Mouse (Mus musculus) T-helper 2 cell (primary cell): ENCODE measurements around the gene Enpp3.
"Not testable (repeated sequence)": the region's sequence is repeated elsewhere in the genome, so short reads cannot be mapped to it uniquely, and the experiment has no call there.

Experiments
- in situ Hi-C: fragments of 300-600 bp; cut with MboI, MseI; formaldehyde crosslinking; loops from one replicate; pipeline ENCODE4 v1.15.1; 2025; ENCODE audit warnings: high pct_unique_total_duplicates

Enpp3 gene

DNA sequence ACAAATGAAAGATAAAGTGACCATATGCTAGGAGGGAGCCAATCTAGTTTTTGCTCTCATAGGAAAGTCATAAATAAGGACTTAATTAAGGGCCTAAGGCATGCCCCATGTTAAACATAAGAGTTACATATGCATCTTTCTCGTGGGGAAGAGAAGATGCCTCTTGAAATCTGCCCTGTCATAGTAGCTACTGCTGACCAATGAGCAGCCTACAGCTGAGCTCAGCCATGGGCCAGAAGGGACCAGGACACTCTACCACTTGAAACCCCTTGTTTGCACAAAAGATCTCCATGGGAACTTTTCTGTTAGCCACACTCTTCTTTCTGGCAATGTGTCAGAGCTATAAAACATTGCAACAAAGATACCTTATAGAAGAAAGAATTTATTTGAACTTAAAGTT, 19.4 kb downstream of the Enpp3 start:
- in situ Hi-C loops: no loop called here

DNA sequence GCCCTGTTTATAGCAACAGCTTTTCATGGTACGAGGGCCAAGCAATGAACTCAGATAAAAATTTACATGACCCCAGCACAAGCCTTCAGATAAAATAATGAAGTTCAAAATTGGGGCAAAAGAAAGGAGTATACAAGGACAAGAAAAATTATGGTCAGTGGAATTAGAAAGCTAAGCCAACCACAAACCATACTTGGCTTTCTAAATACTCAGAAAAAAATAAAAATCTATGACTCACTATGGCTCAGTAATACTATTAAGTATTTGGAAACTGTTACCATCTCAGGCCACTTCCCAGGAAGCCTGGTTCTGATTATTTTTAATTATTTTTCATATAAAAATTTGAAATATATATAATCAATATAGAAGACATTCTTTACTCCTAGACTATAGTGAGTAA, 19.8 kb downstream of the Enpp3 start:
- in situ Hi-C loops: no loop called here

DNA sequence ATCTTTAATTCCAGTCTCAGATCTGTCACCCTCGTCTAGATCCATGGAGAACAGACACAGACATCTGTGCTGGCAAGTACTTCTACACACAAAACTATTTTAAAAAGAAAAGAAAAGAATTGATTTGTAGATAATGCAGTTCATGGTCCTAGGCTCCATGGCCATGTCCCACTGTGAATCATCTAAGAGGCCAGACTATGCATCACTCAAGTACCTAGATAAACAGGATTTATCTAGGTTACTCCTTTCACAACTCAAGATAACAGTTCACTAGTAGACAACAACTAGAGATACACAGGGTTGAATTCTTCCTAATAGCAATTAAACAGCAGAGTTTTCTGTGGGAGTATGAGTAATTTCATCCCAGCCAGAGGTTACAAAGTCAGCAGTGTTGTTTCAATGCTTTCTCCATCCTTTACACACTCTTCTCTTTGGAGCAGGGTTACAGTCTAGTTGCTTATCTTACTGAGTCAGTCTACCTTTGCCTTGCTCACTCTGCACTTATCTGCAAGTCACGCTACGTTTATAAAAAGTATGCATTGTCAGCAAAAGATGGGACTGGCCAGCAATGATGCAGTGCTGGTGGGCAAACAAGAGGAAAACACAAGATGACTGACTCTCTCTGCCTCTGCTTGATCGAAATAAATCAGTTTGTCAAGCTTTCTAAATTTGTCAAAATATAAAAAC, 20.5 kb downstream of the Enpp3 start:
- in situ Hi-C loops: no loop called here

DNA sequence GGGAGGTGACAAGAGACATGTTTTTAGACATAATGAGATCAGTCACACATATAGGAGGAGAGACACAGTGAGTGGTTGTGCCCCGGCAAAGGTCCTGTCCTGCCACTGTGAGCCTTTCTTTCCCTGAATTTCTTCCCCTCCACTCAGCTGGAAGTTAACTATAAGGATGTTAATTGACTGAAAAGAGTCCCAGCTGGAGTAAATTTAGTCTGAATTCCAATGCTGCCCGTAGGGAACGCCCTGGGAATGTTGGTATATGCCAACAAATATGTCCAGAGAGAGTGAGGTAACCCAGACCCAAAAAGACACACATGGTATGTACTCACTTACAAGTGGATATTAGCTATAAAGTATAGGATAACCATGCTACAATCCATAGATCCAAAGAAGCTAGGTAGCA, 23.1 kb downstream of the Enpp3 start:
- in situ Hi-C loops: no loop called here

DNA sequence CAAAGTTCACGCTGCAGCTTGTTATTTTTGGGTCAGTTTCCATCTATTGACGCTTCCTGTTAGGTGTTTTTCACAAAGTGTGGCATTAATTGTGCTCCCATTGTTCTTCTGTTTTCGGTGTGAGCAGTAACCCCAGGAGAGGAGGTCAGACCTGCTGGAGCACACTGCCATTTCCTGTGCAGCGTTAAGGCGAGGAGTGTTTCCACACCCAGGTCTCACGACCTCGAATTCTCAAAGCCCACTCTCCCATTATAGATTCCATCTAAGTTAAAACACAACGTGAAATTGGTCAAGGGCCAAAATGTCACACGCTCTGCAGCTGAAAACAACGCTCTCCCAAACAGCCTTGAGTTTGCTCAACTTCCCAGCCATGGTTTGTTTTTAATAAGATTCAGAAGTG, 32.0 kb downstream of the Enpp3 start:
- in situ Hi-C loops: no loop called here

DNA sequence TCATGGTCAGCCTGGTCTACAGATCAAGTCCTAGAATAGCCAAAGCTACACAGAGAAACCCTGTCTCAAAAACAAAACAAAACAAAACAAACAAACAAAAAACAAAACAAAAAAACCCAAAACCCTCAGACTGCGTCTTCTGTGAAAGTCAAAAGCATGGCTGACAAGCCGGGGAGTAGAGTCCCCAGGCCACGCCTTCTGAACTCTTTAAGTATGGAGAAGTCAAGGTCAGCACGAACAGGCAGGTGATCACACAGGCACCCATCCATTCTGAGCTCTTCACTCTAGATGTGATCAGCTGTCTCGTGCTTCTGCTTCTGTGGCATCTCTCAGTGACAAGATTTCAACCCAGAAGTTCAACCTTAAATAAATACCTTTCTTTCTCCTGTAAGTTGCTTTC, 35.9 kb downstream of the Enpp3 start:
- in situ Hi-C loops: no loop called here

DNA sequence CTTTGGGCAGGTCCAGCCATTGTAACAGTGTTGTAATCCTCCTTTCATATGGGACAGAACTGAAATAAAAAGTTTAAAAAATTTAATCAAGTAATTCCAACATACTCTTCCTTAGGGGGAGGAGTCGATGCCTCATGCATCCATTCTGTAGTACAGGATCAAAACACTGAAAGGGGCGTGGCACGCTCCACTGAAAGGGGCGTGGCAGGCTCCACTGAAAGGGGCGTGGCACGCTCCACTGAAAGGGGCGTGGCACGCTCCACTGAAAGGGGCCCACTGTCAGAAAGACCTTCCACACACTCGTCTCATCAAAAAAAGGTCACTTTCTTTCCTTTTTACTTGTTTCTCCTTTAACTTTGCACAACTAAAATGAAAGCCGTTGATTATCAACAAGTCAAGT, 36.7 kb downstream of the Enpp3 start:
- in situ Hi-C loops: no loop called here

DNA sequence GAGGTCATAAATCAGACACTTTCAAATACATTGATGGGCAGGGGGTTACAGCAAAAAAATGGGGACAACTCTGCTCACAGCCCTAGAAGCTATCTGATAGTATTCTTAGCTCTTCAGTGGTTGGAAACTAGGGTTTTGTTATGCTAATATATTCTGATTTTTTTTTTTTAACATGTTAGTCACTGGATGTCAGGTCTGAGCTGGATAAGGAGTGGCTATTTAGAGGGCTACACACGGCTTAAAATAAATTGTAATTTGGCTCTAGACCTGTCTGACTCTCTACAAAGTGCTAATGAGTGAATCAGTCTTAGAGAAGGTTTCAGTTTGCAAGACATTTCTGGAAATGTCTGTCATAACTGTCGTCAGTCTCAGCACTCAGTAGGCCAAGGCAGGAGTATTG, 37.5 kb downstream of the Enpp3 start:
- in situ Hi-C loops: no loop called here

DNA sequence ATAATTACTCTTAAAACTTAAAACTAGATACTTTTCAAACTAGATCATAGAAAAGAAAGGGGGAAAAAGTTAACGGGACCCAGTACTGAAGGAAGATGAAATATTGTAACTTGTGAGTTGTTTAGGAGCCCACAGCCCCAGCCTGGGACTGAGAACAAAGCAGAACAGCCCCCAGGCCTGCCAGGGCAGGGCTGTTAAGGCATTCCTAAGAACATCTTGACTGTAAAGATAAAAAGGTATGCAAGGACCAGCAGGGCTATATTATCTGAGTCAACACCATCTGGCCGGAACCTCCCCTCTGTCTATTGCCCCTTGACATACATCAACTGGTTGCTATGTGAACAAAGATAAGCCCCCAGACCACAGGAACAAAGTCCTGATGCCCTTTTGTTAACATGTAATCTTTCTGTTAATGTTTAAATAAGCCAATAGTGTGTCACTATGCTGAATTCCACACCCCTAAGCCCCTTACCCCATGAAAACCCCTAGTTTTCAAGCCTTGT, 39.8 kb downstream of the Enpp3 start:
- in situ Hi-C loops: not testable (repeated sequence)

DNA sequence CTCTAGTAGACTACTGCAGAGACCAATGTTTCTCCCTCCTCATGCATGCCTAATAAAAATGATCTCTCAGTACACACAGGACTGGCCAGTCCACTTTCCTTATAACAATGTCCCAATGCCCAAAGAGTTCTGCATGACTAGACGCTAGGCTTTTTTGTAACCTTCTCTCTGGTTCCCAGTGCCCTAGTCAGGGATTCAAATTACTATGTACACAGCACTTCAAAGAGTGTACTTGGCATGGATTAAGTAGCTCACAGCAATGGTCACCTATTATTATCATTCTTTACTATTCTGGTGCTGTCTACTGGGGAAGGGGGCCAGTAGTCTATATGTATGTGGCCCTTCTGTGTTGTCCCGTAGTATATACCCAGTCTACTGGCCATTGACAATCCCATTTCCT, 40.8 kb downstream of the Enpp3 start:
- in situ Hi-C loops: no loop called here

DNA sequence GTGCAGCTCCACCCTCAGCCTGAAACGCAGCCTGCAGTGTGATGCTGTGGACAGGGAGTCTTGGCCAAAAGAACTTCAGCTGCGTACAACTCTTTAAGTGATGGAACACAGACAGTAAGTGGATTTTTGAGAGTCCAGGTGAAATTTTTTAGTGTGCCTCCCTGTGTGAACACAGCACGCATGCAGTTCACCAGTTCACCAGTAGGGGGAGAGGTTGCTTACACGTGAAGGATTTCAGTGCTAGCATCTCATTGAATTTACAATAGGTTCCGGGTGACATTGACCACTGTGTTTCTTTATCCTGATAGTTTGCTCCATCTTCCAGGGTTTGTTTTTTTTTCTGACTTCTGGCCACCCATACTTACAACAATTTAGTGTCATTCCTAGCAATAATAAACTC, 45.4 kb downstream of the Enpp3 start:
- in situ Hi-C loops: no loop called here

DNA sequence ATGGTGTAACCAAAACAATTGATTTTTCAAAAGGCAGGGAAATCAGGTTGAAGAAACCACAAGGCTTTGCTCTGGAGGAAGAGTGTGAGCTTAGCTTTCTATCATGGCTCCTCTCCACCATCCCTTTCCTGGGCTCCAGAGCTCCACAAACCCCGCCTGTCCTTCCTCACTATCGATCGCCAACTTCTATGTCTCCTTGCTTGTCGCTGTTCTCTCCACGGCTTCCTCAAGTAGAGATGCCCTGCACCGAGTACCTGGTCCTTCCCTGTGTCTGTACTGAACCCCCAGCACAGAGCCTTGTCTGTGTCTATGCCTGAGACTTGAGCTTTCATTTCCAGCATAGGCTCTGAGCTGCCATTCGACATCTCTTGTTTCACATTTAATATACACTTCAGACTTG, 49.9 kb downstream of the Enpp3 start:
- in situ Hi-C loops: no loop called here

DNA sequence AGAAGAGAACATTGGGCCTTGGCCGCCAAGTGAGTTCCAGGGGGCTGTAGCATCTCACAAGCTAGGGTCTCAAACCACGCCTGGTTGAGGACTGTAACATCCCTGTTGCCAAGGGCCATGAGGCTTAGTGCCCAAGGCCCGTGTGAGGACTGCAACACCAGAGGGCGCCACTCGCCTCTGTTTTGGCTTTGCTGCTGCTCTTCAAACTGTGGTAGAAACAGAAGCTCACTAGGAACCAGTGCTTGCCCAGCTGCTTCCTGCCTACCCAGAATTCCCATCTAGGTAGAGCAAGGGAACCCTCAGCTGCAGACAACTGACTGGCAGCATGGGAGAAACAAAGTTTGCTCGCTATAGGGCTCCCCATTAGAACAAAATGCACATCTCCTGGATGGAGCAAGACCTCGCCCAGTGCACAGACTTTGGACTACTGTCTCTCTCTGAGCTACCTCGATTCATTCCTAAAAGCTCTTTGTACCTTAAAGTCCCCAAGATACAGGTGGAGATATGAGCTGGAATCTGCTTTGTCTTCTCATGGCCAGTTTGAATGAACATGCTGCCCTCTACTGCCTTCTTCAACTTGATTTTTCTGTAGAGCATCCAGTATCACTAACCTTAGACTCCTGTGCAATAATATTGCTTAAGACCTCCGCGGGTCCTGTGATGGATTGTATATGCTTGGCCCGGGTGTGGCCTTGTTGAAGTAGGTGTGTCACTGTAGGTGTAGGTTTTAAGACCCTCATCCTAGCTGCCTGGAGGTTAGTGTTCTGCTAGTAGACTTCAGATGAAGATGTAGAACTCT, 52.7 kb downstream of the Enpp3 start:
- in situ Hi-C loops: no loop called here

DNA sequence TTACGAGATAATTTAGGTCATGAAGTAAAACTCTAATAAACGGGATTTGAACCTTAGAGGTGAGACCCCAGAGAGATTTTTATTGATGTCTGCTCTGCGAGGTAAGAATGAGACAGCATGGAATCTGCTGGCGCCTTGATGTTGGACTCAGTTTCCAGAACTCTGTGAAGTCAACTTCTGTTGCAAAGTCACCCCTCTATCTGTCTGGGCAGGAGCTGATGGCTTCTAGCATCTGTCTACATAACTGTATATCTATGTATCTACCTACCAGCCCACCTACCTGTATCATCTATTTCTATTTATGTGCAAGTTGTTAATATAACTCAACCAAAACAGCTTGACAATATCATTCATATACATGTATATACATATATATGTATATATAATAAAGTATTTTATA, 57.3 kb downstream of the Enpp3 start:
- in situ Hi-C loops: no loop called here

DNA sequence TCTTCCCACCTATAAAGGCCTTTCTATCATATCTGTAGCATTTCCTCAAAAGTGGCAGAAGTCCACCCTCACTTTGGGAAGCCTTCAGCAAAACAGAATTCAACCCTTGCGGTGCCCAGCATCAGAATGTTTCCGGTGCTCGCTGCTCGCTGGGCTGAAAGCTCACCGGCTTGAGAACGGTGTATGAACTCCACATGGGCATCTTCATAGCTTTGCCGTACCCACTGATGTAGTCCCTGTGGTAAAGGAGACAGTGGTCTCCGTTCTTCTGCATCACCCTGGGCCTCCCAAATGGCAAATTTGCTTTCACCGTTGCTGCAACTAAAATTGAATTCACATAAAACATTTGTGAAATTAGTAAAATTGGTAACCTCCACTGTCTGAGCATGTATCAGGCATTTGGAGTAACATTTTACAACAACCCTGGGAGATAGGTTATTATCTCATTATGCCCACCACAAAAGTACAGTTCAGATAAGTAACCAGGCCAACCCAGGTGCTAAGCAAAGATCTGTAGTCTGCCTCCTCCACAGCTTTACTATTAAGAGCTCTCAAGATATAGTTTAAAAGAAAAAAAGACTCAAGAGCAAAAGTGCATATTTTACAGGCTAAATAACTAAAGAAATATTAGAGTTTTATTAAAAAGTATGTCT, 57.9 kb downstream of the Enpp3 start:
- in situ Hi-C loops: no loop called here

DNA sequence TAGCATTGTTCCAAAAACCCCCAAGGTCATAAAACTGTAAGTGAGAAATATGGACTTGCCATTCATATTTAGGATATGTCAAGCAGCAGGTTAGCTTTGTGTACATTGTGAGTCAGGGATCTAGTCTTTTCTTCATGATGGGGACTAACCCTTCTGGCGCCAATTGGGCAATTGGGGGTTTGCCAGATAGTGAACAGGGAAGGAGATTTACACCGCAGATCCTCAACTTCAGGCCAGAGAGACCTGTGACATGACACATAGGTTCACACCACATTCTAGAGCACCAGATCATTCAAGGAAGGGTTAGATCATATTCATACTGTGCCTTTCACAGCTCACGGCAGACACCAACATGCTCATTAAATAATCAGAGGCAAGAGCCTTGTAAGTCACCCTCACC, 58.7 kb downstream of the Enpp3 start:
- in situ Hi-C loops: no loop called here

DNA sequence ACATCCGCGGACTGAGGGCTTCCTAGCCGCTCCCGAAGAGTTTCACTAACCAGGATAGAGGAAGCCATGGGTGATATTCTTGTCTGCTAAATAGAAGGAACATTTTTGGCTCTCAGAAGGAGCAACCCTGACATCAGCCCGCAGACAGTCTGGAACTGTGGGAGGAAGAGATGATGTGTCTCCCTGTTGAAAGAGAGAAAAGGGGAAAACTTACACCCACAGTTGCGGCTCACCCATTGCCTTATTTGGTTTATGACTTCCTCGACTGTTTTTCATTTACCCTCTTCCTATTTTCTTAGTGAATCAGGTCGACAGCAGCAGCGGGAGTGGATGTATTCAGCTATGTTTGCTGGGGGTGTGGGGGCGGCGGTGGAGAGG, 64.0 kb downstream of the Enpp3 start:
- in situ Hi-C loops: no loop called here

DNA sequence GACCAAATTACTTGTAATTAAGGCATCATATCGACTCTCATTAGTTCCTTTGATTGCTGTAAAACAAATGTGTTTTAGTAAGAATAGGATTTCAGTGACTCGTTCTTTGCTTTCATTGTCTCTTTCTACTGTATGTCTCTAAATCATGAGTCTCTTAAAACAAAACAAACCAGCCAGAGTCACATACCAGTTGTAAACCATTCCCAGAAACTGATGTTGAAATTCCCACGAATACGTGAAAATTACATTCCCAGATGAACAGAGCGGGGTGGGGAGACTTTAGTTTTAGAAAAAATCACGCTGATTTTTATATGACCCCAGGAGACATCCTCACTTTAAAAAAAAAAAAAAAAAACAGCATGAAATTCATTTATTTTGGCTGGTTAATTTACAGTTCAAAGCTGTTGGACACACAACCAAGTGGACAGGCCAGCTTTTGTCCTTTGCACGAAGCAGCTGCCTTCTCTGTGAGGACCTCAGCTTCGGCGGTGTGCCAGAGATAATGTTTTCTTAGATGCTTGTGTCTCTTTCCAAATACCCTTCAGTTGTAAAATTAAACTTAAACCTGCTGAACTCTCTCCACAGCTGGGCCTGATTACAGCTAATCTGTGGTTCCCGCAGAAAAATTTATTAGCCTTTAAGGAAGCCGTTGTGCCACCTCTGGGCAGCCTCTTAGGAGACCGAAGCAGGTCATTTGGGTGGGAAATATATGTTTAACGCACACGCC, 64.5 kb downstream of the Enpp3 start:
- in situ Hi-C loops: no loop called here

DNA sequence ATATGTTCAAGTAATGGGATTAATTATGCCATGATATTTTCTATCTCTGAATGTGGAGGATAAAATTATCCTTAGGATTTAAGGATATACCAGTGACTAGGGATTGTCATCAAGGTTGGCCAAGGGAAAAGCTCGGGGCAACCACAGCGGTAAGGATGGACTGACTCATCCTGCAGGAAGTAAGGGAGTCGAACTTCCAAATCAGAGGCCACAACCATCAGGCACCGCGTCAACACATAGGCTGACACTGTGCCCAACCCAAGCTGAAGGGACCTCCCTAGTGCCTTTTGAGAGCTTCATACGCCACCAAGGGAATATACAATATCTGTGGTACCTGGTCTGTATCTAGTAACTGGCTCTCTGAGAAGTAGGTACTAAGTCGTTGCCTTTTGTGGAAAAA, 73.1 kb downstream of the Enpp3 start:
- in situ Hi-C loops: no loop called here

DNA sequence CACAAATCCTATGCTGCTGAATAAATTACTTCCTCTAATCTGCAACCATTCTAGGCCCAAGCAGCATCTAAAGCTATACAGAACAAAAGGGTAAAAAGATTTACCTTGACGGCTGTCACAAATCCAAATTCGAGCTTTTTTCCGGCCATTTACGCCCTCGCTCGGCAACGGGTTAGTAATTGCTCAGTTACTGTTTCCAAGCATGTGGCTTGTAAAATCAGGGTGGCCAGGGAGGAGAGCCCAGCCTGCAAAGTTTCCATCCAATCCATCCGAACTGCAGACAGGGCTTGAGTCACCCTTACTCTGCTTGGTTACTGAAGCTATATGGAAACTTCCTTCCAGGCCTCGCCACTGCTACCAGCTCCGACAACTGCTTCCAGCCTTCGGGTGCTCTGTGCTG, 74.9 kb downstream of the Enpp3 start:
- in situ Hi-C loops: no loop called here

DNA sequence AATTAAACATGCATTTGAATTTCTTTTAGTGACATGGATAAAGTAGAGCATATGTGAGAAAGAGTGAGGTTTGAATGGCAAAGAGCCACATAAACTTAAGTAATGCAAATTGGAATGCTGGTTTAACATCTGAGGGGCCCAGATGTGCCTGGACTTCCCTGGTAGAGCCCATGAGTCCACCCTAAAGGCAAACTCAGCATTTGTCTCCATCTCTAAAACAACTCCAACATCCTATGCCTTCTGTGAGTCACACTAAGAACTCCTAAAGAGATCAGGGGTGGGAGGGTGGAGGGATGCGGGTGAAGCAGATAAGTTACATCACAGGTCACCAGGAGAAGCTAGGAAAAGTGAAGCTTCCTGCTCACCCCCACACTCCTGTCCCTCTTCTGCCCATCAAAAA, 76.6 kb downstream of the Enpp3 start:
- in situ Hi-C loops: no loop called here

DNA sequence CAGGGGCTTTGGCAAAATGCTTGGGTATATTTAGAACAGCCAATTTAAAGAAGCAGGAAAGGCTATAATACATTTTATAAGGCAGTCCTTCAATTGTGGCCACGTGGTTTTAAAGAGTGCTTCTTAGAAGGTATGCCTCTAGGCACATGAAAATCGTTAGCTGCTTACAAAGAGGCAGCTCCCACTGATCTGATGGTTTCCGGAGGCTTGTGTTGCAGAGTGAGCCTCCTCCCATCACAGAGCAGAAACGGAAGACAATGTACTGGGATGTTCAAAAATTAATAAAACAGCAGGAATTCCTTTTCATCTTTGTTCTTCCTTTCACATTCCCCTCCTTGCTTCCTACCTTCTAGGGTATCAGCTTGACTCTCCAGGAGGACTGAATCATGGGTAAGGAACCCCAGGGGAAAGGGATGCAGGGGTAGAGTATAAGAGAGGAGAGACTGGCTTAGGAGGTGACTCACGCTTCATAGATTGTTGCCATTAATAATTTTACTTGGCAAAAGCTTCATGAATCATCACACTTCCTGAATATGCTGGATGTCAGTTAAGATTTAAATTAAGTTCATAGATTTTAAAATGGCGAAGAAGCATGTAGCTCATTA, 77.4 kb downstream of the Enpp3 start:
- in situ Hi-C loops: no loop called here
